Mouse (Mus musculus) spleen, postnatal 4 days (tissue): ENCODE measurements around the gene Slc6a11.

Source experiments
- DNase-seq, 2 experiments: peaks; one replicate each; pipeline ENCODE4 v3.0.0; 2022; ENCODE audit warnings: low spot score in 2 of 2

The Slc6a11 gene

GRCm38 (mm10) chr6:114264426-114264825 lies 133.4 kb downstream of the Slc6a11 start:
- DNase-seq, result no peak

GRCm38 (mm10) chr6:114266273-114266672 lies 135.2 kb downstream of the Slc6a11 start:
- DNase-seq, result no peak

DNA sequence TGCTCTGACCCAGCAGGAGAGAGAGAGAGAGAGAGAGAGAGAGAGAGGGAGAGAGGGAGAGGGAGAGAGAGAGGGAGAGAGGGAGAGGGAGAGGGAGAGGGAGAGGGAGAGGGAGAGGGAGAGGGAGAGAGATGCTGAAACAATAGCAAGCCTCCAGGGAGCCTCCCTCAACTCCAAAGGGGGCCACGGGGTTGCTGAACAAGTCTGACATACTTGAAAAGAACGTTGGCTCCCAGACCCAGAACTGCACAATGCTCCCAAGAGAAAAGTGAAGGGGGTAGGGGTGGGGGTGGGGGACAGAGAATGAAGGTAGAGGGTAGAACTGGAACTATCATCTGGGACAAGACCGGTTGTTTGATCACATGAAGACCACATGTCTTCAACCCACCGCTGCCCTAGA lies 136.9 kb downstream of the Slc6a11 start:
- no peak for DNase-seq

- DNase-seq, result no peak
Observed at GRCm38 (mm10) chr6:114269589-114269988, 138.5 kb downstream of the Slc6a11 start.

DNA sequence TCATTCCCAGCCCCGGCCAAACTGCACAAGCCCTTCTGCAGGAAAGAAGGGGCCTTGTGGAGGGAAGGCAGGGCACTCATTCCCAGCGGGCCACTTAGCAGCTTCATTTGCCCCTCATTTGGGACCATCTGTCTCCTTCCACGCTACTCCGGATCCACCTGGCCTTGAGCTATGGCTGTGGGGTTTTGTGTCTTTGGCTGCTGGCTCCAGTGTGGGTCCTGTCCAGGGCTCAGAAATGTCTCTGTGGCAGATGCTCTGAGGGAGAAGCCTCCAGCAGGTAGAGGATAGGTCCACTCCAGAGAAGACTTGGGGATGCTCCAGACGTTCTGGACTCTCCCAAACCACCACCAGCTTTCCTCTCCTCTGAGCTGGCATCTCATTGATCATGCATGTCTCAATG lies 139.8 kb downstream of the Slc6a11 start:
- no peak for DNase-seq

- no peak for DNase-seq
Observed at GRCm38 (mm10) chr6:114272279-114272678, 141.2 kb downstream of the Slc6a11 start.

DNA sequence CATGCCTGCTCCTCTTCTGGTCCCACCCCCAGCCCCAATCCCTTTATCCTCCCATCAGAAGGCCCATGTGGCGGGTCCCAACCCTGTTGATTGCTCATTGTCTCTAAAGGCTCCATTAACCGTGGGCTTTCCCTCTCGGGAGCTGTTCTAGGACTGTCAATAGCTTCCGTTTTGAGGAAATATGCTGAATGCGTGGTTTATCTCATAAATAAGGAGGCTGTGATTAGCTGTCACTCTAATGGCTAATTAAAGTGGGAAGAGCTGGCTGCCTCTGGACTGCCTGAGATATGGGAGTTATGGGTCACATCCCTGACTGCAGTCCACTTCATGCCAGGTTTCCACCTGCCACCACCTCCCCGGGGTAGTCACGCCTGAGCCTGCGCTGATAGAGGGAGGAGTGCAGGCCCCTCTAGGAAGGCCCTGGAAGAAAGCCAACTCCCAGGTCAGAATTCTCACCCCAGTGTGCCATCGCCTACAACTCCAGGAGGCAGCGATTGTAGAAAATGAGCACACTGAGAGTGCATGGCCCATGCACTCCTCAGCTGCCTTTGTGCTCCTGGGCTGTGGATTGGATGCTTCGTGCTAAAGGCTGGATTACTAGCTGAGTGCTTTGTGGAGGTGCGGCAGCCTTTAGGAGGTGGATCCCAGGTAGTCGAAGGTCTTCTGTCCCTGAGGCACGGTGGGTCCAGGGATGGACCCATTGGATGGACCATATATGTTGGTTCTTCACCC lies 143.1 kb downstream of the Slc6a11 start:
- DNase-seq, result no peak

DNA sequence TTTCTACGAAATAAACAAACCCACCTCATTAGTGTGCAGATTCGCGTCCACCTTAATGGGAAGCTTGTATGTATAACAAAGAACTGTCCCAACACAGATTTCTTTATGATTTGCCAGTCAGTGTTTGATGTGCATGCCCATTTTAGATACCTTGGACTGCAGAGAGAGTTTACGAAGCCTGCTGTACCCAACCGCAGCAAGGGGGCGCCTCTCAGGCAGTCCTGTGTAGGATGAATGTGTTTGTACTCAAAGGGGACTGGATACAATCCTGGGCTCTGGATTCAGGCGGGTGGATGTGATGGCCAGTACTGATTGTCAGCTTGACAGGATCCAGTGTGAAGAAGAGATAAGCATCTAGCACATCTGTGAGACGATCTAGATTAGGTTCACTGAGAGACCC lies 144.8 kb downstream of the Slc6a11 start:
- DNase-seq, result no peak

DNA sequence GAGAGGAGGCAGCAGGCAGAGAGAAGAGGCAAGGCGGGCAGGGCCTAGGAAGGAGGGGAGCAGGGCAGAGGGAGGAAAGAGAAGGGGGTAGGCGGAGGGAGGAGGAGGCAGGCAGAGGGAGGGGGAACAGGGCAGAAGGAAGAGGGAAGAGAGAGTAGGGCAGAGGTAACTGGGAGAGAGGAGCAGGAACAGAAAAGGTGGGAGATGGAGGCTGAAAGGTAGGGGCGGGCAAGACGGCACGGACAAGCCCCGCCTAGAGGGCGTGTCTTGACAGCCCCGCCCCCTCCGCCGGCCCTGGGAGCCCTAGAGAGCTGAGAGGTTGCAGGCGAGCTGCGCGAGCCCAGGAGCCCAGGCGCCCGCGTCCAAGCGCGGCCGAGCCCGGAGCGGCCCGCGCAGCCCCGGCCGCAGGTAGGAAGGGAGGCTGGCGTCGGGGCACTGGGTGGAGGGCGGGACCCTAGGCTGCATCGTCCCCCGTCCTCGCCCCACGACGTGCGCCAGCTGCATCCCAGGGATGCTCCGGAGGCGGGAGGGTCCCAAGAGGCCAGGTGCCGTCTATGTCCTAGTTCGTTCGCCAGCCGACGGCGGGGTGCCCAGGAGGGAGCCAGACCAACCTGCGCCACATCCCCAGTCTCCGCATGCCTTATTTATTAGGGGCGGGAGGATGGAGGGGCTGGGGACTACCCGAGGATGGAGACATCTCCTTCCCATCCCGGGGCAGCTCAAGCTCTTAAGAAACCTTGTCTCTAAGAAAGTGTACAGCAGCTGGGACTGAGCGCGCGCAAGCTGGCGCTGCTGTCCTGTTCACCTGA lies 151.6 kb downstream of the Slc6a11 start, which contains the start of gene Slc6a1:
Slc6a1 (plus strand) TSS at position 167 of the 809 bp plus-strand sequence.
- peak; percentile 21 to 66 for DNase-seq

DNA sequence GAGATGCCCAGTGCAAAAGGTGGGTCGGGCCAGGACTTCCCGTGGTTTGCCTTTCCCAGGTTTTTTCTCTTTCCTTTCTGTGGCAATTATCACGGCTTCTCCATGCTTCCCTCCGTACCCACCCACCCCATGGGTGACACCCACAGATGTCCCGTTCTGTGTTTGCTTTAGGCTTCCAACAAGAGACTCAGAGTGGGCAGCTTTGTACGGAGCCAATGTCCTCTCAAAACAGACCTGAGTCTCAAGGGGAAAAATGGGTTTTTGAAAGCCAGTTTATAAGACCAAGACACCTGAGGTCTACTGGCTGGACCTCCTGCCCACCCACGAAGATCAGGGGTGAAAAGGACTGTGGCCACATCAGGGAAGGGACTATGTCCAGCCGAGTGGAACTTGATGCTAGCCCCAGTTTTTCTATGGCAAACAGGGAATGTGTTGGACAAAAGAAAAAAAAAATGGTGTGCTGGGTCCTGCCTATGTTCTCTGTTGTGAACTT lies 152.3 kb downstream of the Slc6a11 start:
- DNase-seq, result no peak

GRCm38 (mm10) chr6:114283927-114284703 lies 153.1 kb downstream of the Slc6a11 start:
- no peak for DNase-seq

DNA sequence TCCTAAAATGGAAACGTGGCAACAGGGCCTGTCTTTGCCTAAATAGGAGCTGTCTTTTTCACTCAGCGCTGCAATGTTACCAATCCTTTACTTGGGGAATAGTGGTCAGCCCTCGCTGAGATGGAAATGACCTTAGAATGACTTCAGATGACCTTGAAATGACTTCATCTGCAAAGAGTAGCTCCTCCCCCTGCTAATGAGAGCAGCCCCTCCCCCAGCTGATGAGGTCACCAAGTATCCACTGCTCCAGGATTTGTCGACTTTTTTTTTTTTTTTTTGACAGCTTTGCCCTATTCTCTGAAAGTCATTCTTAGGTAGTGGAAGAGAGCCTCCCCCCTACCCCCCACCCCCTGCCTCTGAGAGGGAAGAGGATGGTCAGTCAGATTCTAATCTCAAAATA lies 154.4 kb downstream of the Slc6a11 start:
- no peak for DNase-seq

DNA sequence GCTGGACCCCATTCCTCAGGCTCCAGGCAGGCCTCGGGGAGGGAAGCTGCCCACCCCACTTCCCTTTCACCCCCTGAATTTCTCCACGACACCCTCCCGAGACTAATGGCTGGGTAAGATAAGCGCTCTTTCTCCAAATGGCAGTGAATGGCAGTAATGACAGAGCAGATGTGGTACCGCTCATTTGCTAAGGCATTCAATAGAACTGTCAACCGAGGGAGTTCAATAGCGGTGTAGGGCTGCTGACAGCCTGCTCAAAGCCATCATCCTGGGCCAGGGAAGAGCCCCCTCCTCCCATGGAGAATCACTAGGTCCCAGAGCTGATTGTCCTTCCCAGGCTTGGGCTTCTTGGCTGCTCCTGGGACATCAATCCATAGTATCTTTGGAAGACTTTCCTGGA lies 158.1 kb downstream of the Slc6a11 start:
- no peak for DNase-seq

GRCm38 (mm10) chr6:114290184-114290583 lies 159.1 kb downstream of the Slc6a11 start:
- DNase-seq, result no peak

DNA sequence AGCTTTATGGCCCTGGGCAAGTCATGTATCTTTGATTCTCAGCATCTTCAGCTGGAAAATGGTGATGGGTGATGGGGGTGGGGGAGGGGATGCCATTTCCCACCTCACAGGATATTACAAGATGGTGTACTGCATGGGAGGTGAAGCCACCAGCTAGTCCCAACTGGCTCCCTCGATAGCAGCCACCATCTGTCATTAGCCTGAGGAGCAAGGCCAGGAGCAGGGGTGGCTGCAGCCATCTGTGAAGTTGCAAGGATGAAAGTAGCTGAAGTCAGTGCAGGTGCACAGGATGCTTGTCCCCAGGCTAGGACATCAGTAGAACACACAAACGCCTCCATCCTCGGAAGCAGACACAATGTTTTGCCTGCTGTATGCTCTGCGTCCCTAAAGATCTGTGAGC lies 159.9 kb downstream of the Slc6a11 start:
- DNase-seq, result no peak

DNA sequence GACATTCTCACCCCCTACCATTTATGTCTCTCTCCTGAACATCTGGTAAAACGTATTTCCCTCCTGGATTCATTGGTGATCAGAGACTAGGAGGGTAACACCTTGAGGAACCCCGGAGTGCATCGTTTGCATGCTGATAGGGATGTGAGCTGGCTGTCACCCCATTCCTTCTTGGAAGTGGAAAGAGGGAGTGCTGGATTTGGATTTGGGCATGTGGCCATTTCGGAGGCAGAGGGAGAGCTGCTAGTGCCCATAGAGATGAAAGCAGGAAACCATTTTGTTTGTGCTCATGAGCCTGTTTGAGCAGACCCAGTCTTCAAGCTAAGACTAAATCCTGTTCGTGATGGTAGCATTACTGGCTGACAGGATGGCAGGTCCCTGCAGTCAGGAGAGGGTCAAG lies 160.4 kb downstream of the Slc6a11 start:
- DNase-seq, result no peak

- no peak for DNase-seq
Observed at GRCm38 (mm10) chr6:114293511-114293910, 162.5 kb downstream of the Slc6a11 start.

GRCm38 (mm10) chr6:114295086-114295485 lies 164.0 kb downstream of the Slc6a11 start:
- DNase-seq, result no peak

- no peak for DNase-seq
Observed at GRCm38 (mm10) chr6:114297260-114298002, 166.4 kb downstream of the Slc6a11 start.
